Mouse (Mus musculus) ES-E14 (cell line): ENCODE measurements around the gene Megf11. TPM values are rescaled to one million over a fixed set of nuclear protein-coding genes. Genes with fewer than 3 reads are reported as not detected.
A peak's percentile ranks its signal among the peaks of the same experiment; 100 is the strongest.

Experiments used
- DNase-seq: peaks from one replicate; pipeline ENCODE4 v3.0.0-alpha.2; 2013; ENCODE audit warnings: low read depth, low spot score
- H3K27ac ChIP-seq: 2 replicates; pipeline ENCODE4 v1.5.1; 2012; ENCODE audit warnings: low read depth, mild to moderate bottlenecking, low read length, moderate library complexity, mixed read lengths; ENCODE audit not compliant: poor library complexity, insufficient read depth, severe bottlenecking
- H3K36me3 ChIP-seq: 2 replicates; pipeline ENCODE4 v1.6.1; 2012; ENCODE audit warnings: mild to moderate bottlenecking, low read length, moderate library complexity, mixed read lengths; ENCODE audit not compliant: control insufficient read depth, poor library complexity, insufficient read depth, severe bottlenecking
- H3K4me1 ChIP-seq, 2 experiments: fragments of 150-350 bp in 1 of 2; sonication (generic) in 1 of 2; 2 replicates each; pipeline ENCODE4 v1.6.1; 2012; ENCODE audit warnings: low read length in 2 of 2, mild to moderate bottlenecking in 1 of 2, mixed read lengths in 1 of 2; ENCODE audit not compliant: control insufficient read depth in 2 of 2, insufficient read depth in 2 of 2, poor library complexity in 1 of 2
- H3K4me3 ChIP-seq, 2 experiments: fragments of 150-350 bp in 1 of 2; sonication (generic) in 1 of 2; 2 replicates each; pipeline ENCODE4 v1.5.1; 2012; ENCODE audit warnings: low read length in 2 of 2, low read depth in 1 of 2, mild to moderate bottlenecking in 1 of 2, mixed read lengths in 1 of 2; ENCODE audit not compliant: insufficient read depth in 1 of 2, poor library complexity in 1 of 2, severe bottlenecking in 1 of 2
- H3K9ac ChIP-seq: 2 replicates; pipeline ENCODE4 v1.6.1; 2012; ENCODE audit warnings: low read depth, mild to moderate bottlenecking, low read length, mixed read lengths; ENCODE audit not compliant: poor library complexity, insufficient read depth, severe bottlenecking
- H3K9me3 ChIP-seq: fragments of 150-350 bp; sonication (generic); 2 replicates; pipeline ENCODE4 v1.6.1; 2012; ENCODE audit warnings: low read depth, mild to moderate bottlenecking, low read length; ENCODE audit not compliant: control insufficient read depth, insufficient read depth
- CHD2 ChIP-seq: IDR thresholded peaks from 2 replicates; pipeline ENCODE4 v1.6.1; 2014; ENCODE audit warnings: mild to moderate bottlenecking, low read depth, low read length, inconsistent platforms
- HCFC1 ChIP-seq: IDR thresholded peaks from 2 replicates; pipeline ENCODE4 v1.6.1; 2012; ENCODE audit warnings: low read length, inconsistent platforms, borderline replicate concordance; ENCODE audit not compliant: insufficient read depth
- MAFK ChIP-seq: IDR thresholded peaks from 2 replicates; pipeline ENCODE4 v1.6.1; 2014; ENCODE audit warnings: mild to moderate bottlenecking, low read depth, low read length, inconsistent platforms; ENCODE audit not compliant: insufficient read depth
- ZC3H11A ChIP-seq: IDR thresholded peaks from 2 replicates; pipeline ENCODE4 v1.6.1; 2012; ENCODE audit warnings: low read depth, mild to moderate bottlenecking, inconsistent platforms, low read length, borderline replicate concordance
- ZNF384 ChIP-seq: IDR thresholded peaks from 2 replicates; pipeline ENCODE4 v1.6.1; 2012; ENCODE audit warnings: low read depth, low read length, inconsistent platforms
- in situ Hi-C, 2 experiments: fragments of 600-800 bp; cut with MboI; formaldehyde crosslinking; loops; one replicate each; pipeline ENCODE4 v1.15.1; 2025; ENCODE audit warnings: low sequenced_read_pairs in 2 of 2, inconsistent platforms in 1 of 2; ENCODE audit not compliant: unreplicated experiment in 2 of 2
- total RNA-seq: library from RNA; depleted of rRNA; stranded (reverse); fragments of 300-350 nt; gene quantifications from 2 replicates; pipeline ENCODE4 v1.2.3, GENCODE M21; 2012; rRNA removed

The Megf11 gene
- total RNA-seq, result 7.5 and 12.5 TPM in 2 replicates

DNA sequence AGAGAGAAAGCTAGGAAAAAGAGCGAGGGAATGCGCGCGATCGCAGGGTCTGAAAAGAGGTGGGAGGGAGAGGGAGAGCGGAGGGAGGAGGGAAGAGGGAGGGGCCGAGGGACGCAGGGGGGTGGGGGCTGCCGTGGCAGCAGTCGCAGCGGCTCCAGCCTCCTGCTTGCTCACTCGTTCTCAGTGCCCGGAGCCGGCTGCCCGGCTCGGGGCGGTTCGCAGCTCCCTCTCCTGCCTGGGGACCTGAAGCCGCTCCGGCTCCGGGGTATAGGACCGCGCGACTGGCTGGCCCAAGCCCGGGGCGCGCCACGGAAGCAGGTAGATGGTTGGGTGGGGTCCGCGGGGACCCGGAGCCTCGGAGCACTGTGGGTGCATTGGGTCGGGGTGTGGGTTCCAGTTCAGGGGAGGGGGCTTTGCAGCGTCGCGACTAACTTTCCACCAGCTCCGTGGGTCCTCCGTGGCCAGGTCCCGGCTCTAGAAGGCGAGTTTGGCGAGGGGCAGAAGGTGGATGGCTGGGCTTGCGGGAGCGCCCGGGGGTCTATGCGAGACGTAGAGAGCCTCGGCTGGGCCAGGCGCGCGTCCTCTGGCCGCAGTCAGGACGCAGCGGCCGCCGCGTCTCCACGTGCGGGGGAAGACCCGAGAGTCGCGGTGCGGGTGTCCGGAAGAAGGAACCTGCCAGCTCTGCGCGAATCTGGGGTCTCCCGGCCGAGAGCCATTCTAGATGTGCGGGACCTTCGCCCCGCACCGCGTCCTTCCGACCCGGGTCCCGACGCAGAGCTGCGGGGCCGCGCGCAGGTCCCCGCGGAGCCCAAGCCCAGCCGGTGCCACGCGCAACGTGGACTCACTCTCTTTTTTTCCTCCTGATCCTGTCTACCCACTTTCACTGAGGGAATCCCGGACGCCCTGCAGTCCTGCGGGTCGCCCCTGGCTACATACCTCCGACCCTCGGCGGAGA lies at the start of gene Megf11:
TSS of gene Megf11 (plus strand) at position 116 of the 955 bp plus-strand sequence.
- peaks cover 12 to 32% of the 10 kb centered on the region in 2 experiments for H3K4me1 ChIP-seq
- TF ChIP-seq ZNF384 (no peak), CHD2 (no peak), ZC3H11A (no peak), MAFK (no peak)
- H3K9me3 ChIP-seq, result no peaks in the 10 kb centered on the region
- H3K9ac ChIP-seq, result peak within 1 kb of the TSS; percentile 73
- in situ Hi-C loops, result loop anchor here in 1 of 2 experiments (10.0 kb wide), 1 partner anchor 1241 kb away; the partner anchor contains the start of gene Skor1
- no peak for DNase-seq
- no peaks in the 10 kb centered on the region; the same call in 1 of the 2 replicates for H3K36me3 ChIP-seq
- no peak within 1 kb of the TSS for H3K27ac ChIP-seq
- H3K4me3 ChIP-seq, result peak within 1 kb of the TSS; percentile 65 to 75

DNA sequence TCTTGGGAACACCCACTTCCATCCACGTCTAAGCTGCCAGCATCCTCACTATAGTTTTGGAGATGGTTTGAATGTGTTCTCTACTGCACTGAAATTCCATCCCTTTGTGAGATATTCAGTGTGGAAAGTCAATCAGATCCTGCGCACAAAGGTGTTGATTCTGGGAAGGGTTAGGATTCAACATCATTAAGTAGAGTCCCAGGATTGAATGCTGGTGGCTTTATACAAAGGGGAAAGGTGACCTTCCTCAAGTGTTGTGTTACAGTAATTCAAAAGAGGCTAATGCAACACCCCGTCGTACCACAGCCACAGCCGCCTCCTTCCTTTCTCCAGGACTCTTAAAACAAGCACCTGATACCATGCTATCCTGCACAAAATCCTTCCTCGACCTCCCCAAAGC lies 49.6 kb upstream of the Megf11 start:
- no peak overlapping the region for H3K4me3 ChIP-seq
- H3K9ac ChIP-seq, result no peak overlapping the region
- no peaks in the 10 kb centered on the region for H3K9me3 ChIP-seq
- H3K36me3 ChIP-seq, result no peaks in the 10 kb centered on the region
- in situ Hi-C loops, result no loop called here
- peaks cover 8 to 11% of the 10 kb centered on the region in 2 experiments for H3K4me1 ChIP-seq
- no peak for DNase-seq
- TF ChIP-seq CHD2, result no peak
- TF ChIP-seq HCFC1, result no peak
- TF ChIP-seq ZNF384, result no peak
- no peak for TF ChIP-seq MAFK
- TF ChIP-seq ZC3H11A, result no peak
- H3K27ac ChIP-seq, result no peak overlapping the region

DNA sequence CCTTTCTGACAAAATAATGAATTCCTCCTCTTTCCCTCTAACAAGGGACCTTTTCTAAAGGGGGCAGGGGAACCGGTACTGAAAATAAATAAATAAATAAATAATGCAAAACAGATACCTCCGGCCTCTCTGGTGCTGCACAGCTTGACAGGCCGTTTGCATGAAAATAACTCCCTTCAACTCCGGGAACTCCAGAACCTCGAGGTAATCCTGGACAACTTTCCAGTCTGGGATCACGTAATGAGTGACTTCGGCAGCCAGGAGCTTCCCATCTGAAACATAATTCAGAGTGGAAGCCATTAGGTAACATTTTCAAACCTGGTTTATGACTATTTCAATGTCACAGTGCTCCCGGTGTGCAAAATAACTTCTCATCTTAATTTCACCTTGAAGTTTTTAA lies 46.1 kb upstream of the Megf11 start:
- no peak for DNase-seq
- H3K9ac ChIP-seq, result no peak overlapping the region
- H3K4me3 ChIP-seq, result 0 out of 4 replicates have a peak overlapping the region, but pooled peaks of 1 of the 2 experiments have one; percentile 82
- 0 out of 2 replicates have a peak, but pooled peaks have one; percentile 18 for TF ChIP-seq CHD2
- TF ChIP-seq ZNF384, result no peak
- no peak for TF ChIP-seq ZC3H11A
- no peak for TF ChIP-seq MAFK
- in situ Hi-C loops, result no loop called here
- H3K36me3 ChIP-seq, result no peaks in the 10 kb centered on the region
- peaks cover 8 to 11% of the 10 kb centered on the region in 2 experiments for H3K4me1 ChIP-seq
- no peaks in the 10 kb centered on the region for H3K9me3 ChIP-seq
- H3K27ac ChIP-seq, result no peak overlapping the region

DNA sequence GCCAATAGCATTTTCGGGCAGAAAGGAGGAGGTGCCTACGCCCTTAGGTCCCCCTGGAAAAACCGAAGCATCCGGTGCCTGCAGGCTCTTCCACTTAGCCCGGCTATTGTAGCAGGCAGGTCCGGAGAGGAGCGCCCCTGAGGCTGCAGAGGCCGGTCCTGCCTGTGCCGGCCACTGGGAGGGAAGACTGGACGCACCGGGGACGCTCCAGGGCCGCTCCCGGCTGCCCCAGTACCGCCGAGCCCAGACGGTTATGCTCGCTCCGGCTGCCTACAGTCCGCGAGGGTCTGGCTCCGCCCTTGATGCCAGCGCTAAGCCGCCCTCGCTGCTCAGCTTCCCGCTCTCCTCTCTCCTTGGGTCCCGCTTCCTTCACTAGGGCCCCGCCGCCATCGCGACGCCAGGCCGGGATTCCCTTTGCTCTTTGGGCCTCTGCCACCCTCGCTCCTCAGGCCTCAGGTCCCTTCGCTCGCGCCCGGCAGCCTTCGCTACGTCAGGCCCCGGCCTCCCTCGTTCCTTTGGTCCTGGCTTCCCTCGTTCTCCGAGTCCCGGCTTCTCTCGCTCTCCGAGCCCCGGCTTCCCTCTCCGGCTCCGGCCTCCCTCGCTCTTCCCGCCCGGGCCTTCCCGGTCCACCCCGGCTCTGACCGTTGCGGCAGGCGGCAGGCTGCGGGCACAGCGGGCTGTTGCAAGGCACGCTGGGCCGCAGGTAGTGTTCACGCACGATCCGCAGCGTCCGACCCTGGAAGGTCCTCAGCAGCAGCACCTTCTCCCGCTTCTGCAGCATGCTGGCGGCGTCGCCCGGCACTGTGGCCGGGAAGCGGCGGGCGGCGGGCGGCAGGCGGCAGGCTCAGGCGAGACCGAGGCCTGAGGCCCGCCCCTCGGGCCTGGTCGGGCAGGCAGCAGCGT lies 44.8 kb upstream of the Megf11 start:
- H3K36me3 ChIP-seq, result no peaks in the 10 kb centered on the region
- no peak for TF ChIP-seq CHD2
- TF ChIP-seq ZC3H11A, result no peak
- no peak for TF ChIP-seq MAFK
- TF ChIP-seq ZNF384, result no peak
- no peak for TF ChIP-seq HCFC1
- H3K9me3 ChIP-seq, result no peaks in the 10 kb centered on the region
- peak overlapping the region; percentile 85 for H3K9ac ChIP-seq
- peaks cover 8 to 11% of the 10 kb centered on the region in 2 experiments for H3K4me1 ChIP-seq
- peak overlapping the region; percentile 81 to 82 for H3K4me3 ChIP-seq
- peak; percentile 43 for DNase-seq
- in situ Hi-C loops, result no loop called here
- H3K27ac ChIP-seq, result peak overlapping the region; percentile 26; the same call in 1 of the 2 replicates
